Mouse (Mus musculus): ENCODE measurements around the gene Tmem150c.

Gene Tmem150c

GRCm38 (mm10) chr5:100166591-100167491 lies 7.2 kb upstream of the Tmem150c start:
- DNase-seq (ENCODE audit: low spot score in 2 of 2) = peak; percentile 31 to 33

GRCm38 (mm10) chr5:100163368-100163767 lies 3.8 kb upstream of the Tmem150c start:
- no peak for DNase-seq (ENCODE audit: low spot score in 2 of 2)

GRCm38 (mm10) chr5:100162857-100163256 lies 3.2 kb upstream of the Tmem150c start:
- DNase-seq (ENCODE audit: low spot score in 2 of 2) = no peak

- DNase-seq (ENCODE audit: low spot score in 2 of 2) = no peak
Measured at GRCm38 (mm10) chr5:100162053-100162452, 2.4 kb upstream of the Tmem150c start.

GRCm38 (mm10) chr5:100158791-100159637 lies 594 bp downstream of the Tmem150c start:
- peak; percentile 9 to 20 for DNase-seq (ENCODE audit: low spot score in 2 of 2)

- DNase-seq (ENCODE audit: low spot score in 2 of 2) = no peak
Measured at GRCm38 (mm10) chr5:100158301-100158700, 1.3 kb downstream of the Tmem150c start.

GRCm38 (mm10) chr5:100155646-100156045 lies 4.0 kb downstream of the Tmem150c start:
- no peak for DNase-seq (ENCODE audit: low spot score in 2 of 2)

GRCm38 (mm10) chr5:100149967-100150366 lies 9.6 kb downstream of the Tmem150c start:
- no peak for DNase-seq (ENCODE audit: low spot score in 2 of 2)

- no peak for DNase-seq (ENCODE audit: low spot score in 2 of 2)
Measured at GRCm38 (mm10) chr5:100144836-100145235, 14.8 kb downstream of the Tmem150c start.

GRCm38 (mm10) chr5:100127283-100127682 lies 32.3 kb downstream of the Tmem150c start:
- DNase-seq (ENCODE audit: low spot score in 2 of 2) = no peak

GRCm38 (mm10) chr5:100125409-100126123 lies 34.0 kb downstream of the Tmem150c start:
- DNase-seq (ENCODE audit: low spot score in 2 of 2) = no peak

GRCm38 (mm10) chr5:100124530-100124929 lies 35.1 kb downstream of the Tmem150c start:
- no peak for DNase-seq (ENCODE audit: low spot score in 2 of 2)

GRCm38 (mm10) chr5:100123283-100123682 lies 36.3 kb downstream of the Tmem150c start:
- no peak for DNase-seq (ENCODE audit: low spot score in 2 of 2)

- no peak for DNase-seq (ENCODE audit: low spot score in 2 of 2)
Measured at GRCm38 (mm10) chr5:100121170-100121569, 38.4 kb downstream of the Tmem150c start.

- DNase-seq (ENCODE audit: low spot score in 2 of 2) = no peak
Measured at GRCm38 (mm10) chr5:100120711-100121141, 38.9 kb downstream of the Tmem150c start.

GRCm38 (mm10) chr5:100119331-100119730 lies 40.3 kb downstream of the Tmem150c start:
- no peak for DNase-seq (ENCODE audit: low spot score in 2 of 2)

- no peak for DNase-seq (ENCODE audit: low spot score in 2 of 2)
Measured at GRCm38 (mm10) chr5:100113403-100113802, 46.2 kb downstream of the Tmem150c start.

GRCm38 (mm10) chr5:100110581-100110980 lies 49.0 kb downstream of the Tmem150c start:
- DNase-seq (ENCODE audit: low spot score in 2 of 2) = no peak

- no peak for DNase-seq (ENCODE audit: low spot score in 2 of 2)
Measured at GRCm38 (mm10) chr5:100109543-100110282, 49.9 kb downstream of the Tmem150c start.

- DNase-seq (ENCODE audit: low spot score in 2 of 2) = peak in 1 of 2 experiments; percentile 4
Measured at GRCm38 (mm10) chr5:100108866-100109265, 50.7 kb downstream of the Tmem150c start.

GRCm38 (mm10) chr5:100102395-100102794 lies 57.2 kb downstream of the Tmem150c start:
- DNase-seq (ENCODE audit: low spot score in 2 of 2) = no peak
